Mouse (Mus musculus): ENCODE data around the gene Slc13a3.
"Not testable (repeated sequence)": the region's sequence is repeated elsewhere in the genome, so short reads cannot be mapped to it uniquely, and the experiment has no call there.

Gene Slc13a3

DNA sequence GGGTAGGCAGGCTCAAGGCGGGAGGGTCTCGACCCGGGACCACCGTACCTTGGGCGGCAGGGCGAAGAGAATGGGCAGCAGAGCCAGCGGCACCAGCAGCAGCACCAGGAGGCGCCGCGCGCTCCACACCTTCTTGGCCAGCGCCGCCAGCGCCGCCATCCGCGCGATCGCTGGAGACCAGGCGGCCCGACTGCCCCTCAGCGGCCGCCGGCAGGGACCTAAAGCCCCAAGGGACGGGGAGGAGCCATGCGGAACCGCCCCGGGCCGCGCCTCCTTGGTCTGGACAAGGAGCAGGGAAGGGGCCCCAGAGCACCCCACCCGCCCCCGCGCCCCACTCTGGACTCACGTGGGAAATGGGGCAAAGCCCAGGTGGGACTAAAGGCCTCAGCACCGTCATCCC lies at the start of gene Slc13a3:
Gene Slc13a3, minus strand, starts transcription at position 228 of the 400 bp plus-strand sequence.
- no peak for DNase-seq (ENCODE audit: low spot score)

DNA sequence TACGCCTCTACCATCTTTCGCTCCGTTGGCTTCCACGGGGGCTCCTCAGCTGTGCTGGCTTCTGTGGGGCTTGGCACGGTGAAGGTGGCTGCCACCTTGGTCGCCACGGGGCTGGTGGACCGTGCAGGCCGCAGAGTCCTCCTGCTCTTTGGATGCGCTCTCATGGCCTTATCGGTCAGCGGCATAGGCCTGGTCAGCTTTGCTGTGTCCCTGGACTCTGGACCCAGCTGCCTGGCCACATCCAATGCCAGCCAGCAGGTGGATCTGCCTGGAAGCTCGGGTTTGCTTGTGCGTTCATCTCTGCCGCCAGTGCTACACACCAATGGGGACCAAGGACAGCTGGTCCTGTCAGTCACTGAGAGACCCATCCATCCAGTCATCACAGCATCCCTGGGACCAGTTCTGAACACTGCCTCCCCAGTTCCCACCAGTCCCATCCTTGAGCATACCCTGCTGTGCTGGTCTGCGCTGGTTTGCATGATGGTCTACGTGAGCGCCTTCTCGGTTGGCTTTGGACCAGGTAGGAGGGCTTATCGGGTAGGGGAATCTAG lies 42.2 kb upstream of the Slc13a3 start:
- no peak for DNase-seq (ENCODE audit: low spot score)

DNA sequence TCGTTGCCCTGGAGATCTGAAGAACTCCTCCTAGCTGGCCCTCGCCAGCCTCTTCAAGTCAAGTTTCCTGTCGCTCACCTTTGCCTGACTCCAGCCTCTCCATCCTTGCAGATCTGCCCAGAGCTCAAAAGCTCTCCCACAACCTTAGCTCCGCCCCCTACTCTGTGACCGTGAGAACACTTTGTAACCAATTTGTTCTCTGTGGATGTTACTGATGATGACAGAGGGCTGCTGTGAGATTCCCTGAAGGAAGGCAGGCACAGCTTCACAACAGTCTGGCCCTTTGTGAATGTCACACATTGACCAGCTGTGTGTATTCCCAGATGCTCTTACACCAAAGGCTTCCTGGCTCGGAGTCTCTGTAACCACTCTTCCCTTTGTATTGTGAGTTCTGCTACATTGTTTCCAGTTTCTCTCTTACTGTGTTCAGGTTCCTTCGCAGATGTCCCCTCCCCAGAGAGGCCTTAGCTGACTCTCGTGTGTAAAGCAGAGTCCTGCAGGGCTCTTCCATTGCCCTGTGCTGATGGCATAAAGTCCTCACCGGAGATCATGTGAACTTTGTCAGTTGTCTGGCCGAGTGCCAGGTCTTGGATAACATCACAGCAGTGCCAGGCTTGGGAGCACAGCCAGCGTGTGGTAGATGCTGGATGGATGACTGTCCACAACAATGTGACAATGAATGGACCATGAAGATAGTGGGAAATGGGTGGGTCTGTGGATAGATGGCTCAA lies 40.0 kb upstream of the Slc13a3 start:
- no peak for DNase-seq (ENCODE audit: low spot score)

DNA sequence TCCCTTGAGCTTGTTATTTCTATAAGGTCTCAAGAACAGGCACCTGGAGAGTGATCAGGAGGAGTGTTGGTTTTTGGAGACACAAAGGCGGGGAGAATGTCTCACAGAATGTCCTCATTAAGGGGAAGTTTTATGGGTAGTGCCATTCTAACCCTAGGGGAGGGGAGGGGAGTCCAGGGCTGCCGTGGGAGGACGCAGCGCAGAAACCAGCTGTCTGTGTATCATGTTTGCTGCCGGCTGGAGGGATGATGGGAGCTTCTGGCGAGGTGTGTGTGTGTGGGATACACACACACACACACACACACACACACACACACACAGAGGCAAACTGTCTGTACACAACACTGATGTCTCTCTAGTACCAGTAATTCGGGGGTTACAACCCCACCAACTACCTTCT lies 39.4 kb upstream of the Slc13a3 start:
- no peak for DNase-seq (ENCODE audit: low spot score)

DNA sequence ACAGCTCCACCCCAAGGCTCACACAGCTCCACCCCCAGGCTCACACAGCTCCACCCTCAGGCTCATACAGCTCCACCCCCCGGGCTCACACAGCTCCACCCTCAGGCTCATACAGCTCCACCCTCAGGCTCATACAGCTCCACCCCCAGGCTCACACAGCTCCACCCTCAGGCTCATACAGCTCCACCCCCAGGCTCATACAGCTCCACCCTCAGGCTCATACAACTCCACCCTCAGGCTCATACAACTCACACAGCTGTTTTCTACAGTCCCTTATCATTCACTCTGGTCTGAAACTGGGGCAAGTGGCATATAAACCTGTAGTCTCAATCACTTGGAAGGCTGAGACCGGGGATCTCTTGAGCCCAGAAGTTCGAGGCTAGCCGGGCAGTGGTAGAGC lies 38.5 kb upstream of the Slc13a3 start:
- DNase-seq (ENCODE audit: low spot score), result not testable (repeated sequence)

DNA sequence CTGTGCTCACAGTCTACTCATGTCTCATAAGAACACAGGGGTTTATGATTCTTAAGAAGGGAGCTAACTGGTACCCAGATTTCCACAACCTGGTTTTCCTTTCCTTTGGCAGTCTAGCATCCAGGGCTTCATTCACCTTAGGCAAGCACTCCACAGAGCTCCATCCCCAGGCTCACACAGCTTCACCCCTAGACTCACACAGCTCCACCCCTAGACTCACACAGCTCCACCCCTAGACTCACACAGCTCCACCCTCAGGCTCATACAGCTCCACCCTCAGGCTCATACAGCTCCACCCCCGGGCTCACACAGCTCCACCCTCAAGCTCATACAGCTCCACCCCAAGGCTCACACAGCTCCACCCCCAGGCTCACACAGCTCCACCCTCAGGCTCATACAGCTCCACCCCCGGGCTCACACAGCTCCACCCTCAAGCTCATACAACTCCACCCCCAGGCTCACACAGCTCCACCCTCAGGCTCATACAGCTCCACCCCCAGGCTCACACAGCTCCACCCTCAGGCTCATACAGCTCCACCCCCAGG lies 38.0 kb upstream of the Slc13a3 start:
- DNase-seq (ENCODE audit: low spot score), result not testable (repeated sequence)

DNA sequence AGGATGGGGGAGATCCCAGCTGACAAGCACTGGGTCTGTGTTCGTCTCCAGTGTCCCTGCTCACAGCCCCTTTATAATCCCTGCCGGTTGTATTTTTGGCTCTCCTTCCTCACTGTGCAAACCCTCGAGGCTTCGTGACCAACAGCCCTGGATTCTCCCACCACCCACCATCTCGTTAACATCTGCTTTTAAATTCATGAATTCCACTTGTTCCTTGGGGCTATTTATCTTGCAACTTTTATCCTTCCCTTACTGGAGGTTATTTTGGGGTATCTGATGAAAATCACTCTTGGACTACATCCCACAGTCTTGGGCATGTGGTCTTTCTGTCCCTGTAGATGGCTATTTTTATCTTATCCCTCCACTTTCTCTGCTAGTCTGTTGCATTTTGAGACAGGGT lies 37.4 kb upstream of the Slc13a3 start:
- DNase-seq (ENCODE audit: low spot score), result no peak

DNA sequence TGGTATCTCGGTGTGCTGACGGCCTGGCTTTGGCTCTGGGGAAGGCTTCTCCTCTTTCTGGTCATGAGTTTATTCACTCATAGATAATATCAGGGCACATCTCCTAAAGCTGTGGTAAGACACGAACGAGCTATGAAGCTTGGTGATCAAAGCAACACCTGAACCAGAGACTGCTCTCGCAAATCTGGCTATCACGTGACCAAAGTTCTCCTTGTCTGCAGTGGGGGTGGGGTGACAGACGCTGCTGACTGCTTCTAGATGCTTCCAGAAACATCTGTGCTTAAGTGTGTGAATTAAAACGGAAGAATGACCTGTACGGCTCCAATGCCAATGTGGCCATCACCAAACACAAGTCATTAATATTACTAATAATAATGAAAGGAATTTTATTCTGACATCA lies 36.7 kb upstream of the Slc13a3 start:
- DNase-seq (ENCODE audit: low spot score), result no peak

DNA sequence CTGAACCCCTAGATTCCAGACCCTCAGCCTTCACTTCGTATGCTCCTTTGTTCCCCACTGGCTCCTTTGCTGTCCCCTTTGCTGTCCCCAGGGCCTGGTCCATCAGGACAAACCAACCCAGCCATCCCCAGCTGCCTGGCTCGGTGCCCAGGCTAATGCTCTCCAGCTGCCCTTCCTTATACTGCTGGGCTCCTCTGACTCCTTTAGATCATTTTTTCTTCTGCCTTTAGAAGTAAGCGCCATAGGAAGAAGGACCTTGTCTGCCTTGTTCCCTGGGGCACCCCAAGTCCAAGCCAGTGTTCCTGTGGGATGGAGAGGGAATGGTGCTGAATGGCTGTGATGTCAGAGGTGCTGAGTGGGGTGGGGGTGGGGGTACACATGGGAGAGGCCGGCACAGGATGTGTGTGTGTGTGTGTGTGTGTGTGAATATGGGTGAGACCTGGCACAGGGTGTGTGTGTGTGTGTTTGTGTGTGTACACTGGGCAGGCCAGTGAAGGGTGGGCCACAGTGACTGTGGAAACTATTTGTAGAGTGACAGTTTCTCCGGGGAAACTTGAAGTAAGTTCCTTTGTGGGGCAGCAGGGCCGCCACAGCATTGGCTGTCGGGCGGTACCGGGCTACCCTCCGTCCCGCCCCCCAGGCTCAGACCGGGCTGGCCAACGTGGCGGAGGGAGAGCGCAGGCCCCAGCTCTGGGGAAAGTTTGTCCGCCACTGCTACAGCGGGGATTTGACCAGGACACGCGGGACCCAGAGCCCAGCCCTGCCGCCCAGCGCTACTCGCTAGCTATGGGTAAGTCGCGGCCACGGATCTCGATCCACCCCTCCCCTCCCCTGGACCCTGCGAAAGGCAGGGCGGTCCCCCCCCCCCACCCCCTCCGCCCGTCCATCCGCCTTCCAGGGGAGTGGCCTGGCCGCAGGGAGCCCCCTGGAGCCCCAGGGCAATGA lies 30.5 kb upstream of the Slc13a3 start, which contains the start of gene Slc2a10:
Gene Slc2a10, plus strand, starts transcription at position 529 of the 945 bp plus-strand sequence.
- DNase-seq (ENCODE audit: low spot score), result no peak

DNA sequence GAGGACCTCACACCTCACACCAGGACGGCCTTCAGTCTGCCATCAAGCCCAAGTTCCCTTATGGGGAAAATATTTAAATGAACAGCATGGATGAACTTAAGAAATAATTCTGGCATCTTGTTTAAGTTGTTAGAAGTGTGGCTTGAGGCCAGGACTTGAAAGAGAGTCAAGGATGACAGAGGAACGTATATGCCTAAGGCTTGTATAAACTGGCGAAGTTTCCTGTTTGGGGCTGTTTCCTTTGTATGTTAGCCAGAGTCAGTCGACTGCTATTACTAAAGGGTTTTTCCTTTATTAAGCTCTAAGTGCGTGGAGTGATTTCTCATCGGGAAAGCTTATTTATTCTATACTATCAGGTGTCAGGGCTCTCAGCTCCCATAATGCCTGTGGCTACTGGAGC lies 25.8 kb upstream of the Slc13a3 start:
- no peak for DNase-seq (ENCODE audit: low spot score)

DNA sequence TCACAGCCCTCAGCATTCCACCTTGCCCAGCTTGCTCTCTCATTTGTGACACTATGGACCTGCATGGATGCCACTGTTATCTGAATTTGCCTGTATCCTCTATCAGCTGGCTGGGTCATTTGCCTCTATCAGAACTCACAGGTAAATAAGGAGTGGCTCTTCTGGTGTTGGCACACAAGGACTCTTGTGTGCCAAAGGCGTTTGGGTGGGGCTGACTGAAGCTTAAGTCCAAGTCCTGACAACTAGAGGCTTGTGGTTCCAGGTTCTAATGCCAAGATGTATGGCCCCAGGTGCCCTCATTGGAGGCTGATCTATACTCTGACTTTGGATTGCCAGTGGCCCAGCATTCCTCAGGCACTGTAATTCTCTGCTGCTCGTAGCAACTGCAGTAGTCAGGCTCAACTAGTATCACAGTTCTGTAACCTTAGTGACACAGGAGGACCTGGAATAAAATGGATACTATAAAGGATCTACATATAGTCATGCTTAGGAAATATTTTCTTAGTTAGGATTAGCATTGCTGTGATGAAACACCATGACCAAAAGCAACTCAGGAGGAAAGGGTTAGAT lies 24.8 kb upstream of the Slc13a3 start:
- DNase-seq (ENCODE audit: low spot score), result no peak

DNA sequence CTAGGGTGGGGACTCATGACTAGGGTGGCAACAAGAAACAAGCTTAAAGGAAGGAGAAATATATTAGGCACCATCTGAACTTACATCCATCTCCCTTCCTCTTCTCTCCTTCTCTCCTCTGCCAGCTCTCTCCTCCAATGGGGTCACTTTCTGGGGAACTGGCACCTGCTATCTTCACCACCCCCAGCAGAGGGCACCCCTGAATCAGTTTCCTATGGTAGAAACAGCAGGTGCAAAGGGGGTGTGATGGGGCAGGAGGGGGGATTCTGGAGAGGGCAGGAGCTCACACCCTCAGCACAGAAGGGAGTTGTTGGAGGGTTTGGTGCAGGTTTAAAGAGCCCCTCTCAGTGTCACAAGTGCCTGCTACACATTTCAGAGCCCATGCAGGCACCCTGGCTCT lies 23.2 kb upstream of the Slc13a3 start:
- DNase-seq (ENCODE audit: low spot score), result no peak

DNA sequence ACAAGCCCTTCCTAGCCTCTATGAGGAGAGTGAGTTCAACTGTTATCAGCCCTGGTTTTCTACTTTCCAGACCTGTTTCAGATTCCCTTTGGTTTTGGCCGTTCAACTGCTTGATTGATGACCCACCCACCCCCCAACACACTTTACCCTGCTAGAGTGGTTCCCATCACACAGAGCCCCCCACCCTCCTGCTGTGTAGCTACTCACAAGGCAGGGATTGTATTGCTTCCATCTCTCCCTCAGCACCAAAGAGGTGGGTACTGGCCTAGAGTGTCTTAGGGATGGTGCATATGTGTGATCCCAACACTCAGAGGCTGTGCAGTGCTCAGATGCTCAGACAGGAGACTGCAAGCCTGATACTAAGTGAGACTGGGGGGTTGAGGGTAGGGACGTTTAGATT lies 21.5 kb upstream of the Slc13a3 start:
- DNase-seq (ENCODE audit: low spot score), result no peak

DNA sequence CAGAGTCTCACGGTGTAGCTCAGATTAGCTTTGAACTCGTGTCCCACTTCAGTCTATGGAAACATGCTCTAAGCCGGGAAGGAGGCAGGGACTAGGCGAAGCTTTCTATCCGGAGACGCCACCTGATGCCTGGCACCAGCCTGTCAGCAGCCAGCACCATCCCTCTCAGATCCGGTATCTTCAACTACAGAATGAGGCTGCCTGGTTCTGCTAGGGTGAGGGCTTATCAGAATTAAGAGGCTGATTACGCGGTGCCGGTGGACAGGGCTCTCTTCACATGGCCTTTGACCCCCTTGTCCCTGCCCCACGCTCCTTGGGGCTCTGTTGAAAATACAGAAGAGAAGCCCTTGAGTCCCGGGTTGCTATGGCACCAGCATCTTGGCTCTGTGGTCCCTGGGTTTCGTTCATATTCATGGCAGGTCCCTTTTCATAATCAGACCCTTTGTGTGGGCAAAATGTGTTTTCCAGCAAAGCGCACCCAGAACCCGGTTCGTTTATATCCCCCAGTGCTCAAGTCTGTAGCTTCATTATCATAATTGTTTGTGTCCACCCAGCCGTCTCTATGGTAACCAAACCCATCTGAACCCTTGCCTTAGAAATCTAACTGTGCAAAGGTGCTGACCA lies 20.7 kb upstream of the Slc13a3 start:
- DNase-seq (ENCODE audit: low spot score), result peak; percentile 51

DNA sequence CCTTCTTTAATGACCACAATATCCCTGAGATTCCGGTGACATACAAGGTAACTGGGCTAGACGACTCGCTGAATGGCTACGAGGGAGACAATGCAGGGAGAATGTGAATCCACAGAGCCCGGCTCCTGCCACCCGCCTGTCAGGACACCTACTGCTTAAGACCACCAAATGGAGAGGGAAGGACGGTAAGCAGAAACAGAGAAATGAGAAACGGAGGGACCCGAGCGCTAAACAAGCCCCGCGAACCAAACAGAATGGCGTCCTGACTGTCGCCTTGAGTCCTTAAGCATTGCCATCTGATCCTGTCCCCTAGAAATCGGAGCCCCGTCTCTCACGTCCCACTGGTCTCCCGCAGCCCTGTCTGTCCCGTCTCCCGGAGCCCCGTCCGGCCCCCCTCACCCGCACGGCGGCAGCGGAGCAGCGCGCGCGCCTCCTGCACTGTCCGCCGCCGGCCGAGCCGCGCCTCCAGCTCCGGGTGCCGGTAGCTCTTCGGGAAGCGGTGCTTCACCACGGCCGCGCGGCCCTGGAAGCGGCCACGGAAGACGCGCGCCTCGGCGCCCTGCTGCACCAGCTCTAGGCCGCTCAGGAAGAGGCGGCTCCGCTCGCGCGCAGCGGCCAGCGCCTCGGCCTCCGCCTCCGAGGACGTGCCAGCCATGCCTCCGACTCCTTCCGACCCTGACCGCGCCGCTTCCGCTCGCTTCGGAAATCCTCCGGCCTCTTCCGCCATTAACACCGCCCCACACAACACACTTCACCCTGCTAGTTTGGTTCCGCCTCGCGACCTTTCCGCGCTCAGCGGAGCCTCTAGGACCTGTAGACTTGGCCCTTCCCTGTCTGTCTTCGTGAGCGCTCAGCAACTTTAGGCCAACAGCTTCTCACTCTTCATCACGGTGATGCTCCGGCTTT lies 19.9 kb upstream of the Slc13a3 start, which contains the start of gene Trp53rka:
Gene Trp53rka, minus strand, starts transcription at position 677 of the 906 bp plus-strand sequence.
- DNase-seq (ENCODE audit: low spot score), result peak; percentile 70

DNA sequence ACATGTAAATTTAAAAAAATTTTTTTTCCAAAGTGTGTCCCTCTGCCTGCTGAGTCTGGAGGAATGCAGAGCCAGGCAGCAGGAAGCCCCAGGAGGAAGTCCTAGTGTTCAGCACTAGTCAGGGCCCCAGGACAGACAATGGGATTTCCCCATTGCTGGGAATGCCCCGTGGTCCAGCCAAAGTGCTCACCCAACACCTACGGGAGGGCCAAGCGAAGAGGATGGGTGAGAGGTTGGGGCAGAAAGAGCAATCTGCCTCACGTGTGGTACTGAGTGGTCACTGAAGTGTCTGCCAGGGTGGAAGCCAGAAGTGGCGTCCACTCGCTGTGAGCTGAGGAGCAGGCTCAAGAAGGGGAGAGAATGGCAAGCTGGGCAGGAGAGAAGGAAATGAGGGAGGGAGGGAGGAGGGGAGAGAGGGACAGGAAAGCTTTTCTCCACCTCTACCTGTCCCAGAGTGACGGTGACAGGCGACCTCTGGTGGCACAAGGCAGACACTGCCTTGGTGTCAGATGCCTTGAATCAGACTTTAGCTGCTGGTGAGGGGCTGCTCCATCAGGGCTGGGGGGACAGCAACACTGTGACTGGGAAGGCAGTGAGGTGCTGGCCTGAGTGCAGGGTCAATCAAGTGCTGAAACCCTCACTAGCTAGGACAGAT lies 14.0 kb upstream of the Slc13a3 start:
- DNase-seq (ENCODE audit: low spot score), result no peak

DNA sequence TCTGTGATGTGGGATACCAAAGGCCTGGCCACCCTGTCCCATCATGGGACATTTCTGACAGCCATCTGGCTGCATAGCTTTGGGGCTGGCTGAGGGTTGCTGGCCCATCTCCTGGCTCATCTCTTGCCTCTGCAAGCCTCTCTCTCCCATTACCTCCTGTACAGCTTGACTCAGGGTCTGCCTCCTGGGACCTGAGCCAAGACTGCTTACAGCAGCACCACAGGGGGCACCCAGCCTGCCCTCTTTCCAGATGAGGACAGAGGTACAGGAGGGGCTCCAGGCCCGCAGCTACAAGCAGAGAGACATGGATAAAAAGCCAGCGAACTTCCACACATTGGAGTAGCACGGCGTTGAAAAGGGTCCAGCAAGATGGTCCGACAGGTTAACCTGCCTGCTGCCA lies 13.4 kb upstream of the Slc13a3 start:
- DNase-seq (ENCODE audit: low spot score), result no peak

DNA sequence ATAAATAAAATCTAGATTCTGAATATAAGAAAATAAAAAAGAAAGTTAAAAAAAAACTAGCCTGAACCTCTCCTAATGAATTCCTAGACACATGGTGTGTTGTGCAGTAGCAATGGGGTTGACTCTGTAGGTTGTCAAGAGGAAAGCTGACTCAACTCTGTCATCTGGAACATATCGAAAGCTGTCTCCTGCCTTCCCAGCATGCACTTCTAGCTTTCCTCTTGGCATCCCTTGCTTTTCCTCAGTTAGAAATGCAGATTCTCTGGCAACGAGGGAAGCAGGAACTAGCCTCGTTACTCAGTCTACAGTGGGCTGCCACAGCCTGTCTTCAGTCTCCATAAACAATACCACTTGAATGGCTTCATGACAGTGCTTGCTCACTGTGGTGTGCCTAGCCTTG lies 12.8 kb upstream of the Slc13a3 start:
- DNase-seq (ENCODE audit: low spot score), result no peak

DNA sequence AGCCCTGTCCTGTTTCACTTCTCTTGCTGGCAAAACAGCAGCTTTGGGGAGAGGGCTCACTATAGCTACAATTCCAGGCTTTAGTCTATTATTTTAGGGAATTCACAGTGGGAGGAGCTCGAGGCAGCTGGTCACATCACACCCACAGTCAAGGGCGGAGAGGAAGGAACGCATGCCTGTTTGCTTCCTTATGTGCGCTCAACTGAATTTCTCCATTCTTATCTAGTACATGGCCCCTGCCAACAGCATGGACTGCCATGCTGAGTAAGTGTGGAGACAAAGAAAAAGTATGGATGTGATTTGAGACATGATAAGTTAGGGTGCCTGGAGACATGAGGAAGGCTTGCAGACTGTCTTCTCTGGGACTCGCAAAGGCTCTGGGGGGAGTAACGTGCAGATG lies 11.1 kb upstream of the Slc13a3 start:
- no peak for DNase-seq (ENCODE audit: low spot score)

DNA sequence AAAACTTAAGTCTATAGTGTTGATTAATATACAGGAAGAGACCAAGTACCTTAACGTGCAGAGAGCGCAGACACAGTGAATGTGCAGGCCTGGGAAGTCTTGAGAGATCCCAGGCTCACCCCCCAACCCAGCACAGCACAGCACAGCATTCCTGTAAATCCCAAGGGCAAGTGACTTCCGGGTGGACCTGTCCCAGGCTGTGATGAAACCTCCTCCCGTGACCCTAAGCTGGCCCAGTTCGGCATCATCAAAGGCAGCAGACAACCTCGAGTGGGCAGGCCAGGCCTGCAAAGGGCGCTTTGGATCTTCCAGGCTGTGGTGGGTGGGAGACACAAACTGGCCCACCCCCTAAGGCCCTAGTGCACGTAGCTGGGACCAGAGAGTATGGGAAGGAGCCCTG lies 9.0 kb upstream of the Slc13a3 start:
- DNase-seq (ENCODE audit: low spot score), result no peak
